Mouse (Mus musculus): ENCODE measurements around the gene Msh3. TPM values are rescaled to one million over a fixed set of nuclear protein-coding genes. Genes with fewer than 3 reads are reported as not detected.

The Msh3 gene
- polyA plus RNA-seq, 1 experiment from 2014 or later: 7.8 TPM

DNA sequence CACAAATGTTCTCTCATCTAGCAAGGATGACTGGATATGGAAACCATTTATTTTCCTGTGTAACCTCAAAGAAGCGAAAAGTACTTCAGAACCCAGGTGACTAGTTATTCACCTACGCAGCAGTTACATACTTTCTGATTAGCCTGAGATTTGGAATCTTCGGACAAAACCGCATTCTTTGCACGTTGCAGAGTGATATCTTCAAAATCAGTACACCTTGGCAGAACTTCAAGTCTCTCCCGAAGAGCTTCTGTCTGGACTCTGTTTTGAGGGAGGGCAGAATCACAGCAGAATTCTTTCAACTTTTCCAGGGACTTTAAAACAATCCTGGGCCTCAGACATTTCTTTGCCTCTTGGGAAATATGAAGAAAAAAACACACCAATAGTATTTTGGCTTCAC, 3.7 kb downstream of the Msh3 start:
- Histone ChIP-seq H3K27ac (ENCODE audit: low read depth) (no peak overlapping the region), H3K4me3 (ENCODE audit: low read depth, low read length) (no peak overlapping the region), H3K36me3 (replicated peaks; ENCODE audit: insufficient read depth, low read length) (peaks cover 26% of the 10 kb centered on the region), H3K4me2 (ENCODE audit: low read depth, low read length) (no peak overlapping the region), H3K27me3 (ENCODE audit: insufficient read depth, low read length) (no peaks in the 10 kb centered on the region), H3K4me1 (ENCODE audit: insufficient read depth) (peaks cover 22% of the 10 kb centered on the region), H3K9me3 (ENCODE audit: low read length) (no peaks in the 10 kb centered on the region), H3K9ac (replicated peaks) (no peak overlapping the region)
- 79% methylated on average over 6 of the region's 6 CpGs for WGBS (ENCODE audit: insufficient replicate concordance)
- ATAC-seq (no peak), DNase-seq (no peak)
- TF ChIP-seq EP300 (IDR thresholded peaks at IDR 0.05; ENCODE audit: low read depth) (no peak), CTCF (IDR thresholded peaks at IDR 0.05; ENCODE audit: low read depth) (no peak)

GRCm38 (mm10) chr13:92346338-92346737, 8.5 kb downstream of the Msh3 start:
- Histone ChIP-seq H3K4me2 (ENCODE audit: low read depth, low read length) (no peak overlapping the region), H3K9ac (replicated peaks) (no peak overlapping the region), H3K9me3 (ENCODE audit: low read length) (no peaks in the 10 kb centered on the region), H3K27me3 (ENCODE audit: insufficient read depth, low read length) (no peaks in the 10 kb centered on the region), H3K36me3 (replicated peaks; ENCODE audit: insufficient read depth, low read length) (peaks cover 49% of the 10 kb centered on the region), H3K4me1 (ENCODE audit: insufficient read depth) (no peaks in the 10 kb centered on the region), H3K4me3 (ENCODE audit: low read depth, low read length) (no peak overlapping the region), H3K27ac (ENCODE audit: low read depth) (no peak overlapping the region)
- no peak for TF ChIP-seq EP300 (IDR thresholded peaks at IDR 0.05; ENCODE audit: low read depth)
- no peak for TF ChIP-seq CTCF (IDR thresholded peaks at IDR 0.05; ENCODE audit: low read depth)
- WGBS (ENCODE audit: insufficient replicate concordance): 84% methylated on average over 5 of the region's 5 CpGs
- ATAC-seq (no peak), DNase-seq (no peak)

GRCm38 (mm10) chr13:92344033-92344432, 10.8 kb downstream of the Msh3 start:
- no peak overlapping the region for H3K27ac ChIP-seq (ENCODE audit: low read depth)
- peaks cover 46% of the 10 kb centered on the region for H3K36me3 ChIP-seq (replicated peaks; ENCODE audit: insufficient read depth, low read length)
- H3K4me1 ChIP-seq (ENCODE audit: insufficient read depth): no peaks in the 10 kb centered on the region
- TF ChIP-seq EP300 (IDR thresholded peaks at IDR 0.05; ENCODE audit: low read depth) (no peak), CTCF (IDR thresholded peaks at IDR 0.05; ENCODE audit: low read depth) (no peak)
- no peaks in the 10 kb centered on the region for H3K27me3 ChIP-seq (ENCODE audit: insufficient read depth, low read length)
- no peak overlapping the region for H3K4me3 ChIP-seq (ENCODE audit: low read depth, low read length)
- ATAC-seq (no peak), DNase-seq (no peak)
- no peak overlapping the region for H3K9ac ChIP-seq (replicated peaks)
- H3K9me3 ChIP-seq (ENCODE audit: low read length): no peaks in the 10 kb centered on the region
- no peak overlapping the region for H3K4me2 ChIP-seq (ENCODE audit: low read depth, low read length)
- WGBS (ENCODE audit: insufficient replicate concordance): 88% methylated on average over 8 of the region's 8 CpGs

GRCm38 (mm10) chr13:92339787-92340186, 15.0 kb downstream of the Msh3 start:
- Histone ChIP-seq H3K27me3 (ENCODE audit: insufficient read depth, low read length) (no peaks in the 10 kb centered on the region), H3K4me3 (ENCODE audit: low read depth, low read length) (no peak overlapping the region), H3K9me3 (ENCODE audit: low read length) (no peaks in the 10 kb centered on the region), H3K36me3 (replicated peaks; ENCODE audit: insufficient read depth, low read length) (peaks cover 22% of the 10 kb centered on the region), H3K27ac (ENCODE audit: low read depth) (no peak overlapping the region), H3K4me1 (ENCODE audit: insufficient read depth) (no peaks in the 10 kb centered on the region), H3K4me2 (ENCODE audit: low read depth, low read length) (no peak overlapping the region), H3K9ac (replicated peaks) (no peak overlapping the region)
- TF ChIP-seq CTCF (IDR thresholded peaks at IDR 0.05; ENCODE audit: low read depth): no peak
- no peak for TF ChIP-seq EP300 (IDR thresholded peaks at IDR 0.05; ENCODE audit: low read depth)
- 86% methylated on average over 3 of the region's 3 CpGs for WGBS (ENCODE audit: insufficient replicate concordance)
- no peak for DNase-seq
- no peak for ATAC-seq

- no peak for TF ChIP-seq CTCF (IDR thresholded peaks at IDR 0.05; ENCODE audit: low read depth)
- TF ChIP-seq EP300 (IDR thresholded peaks at IDR 0.05; ENCODE audit: low read depth): no peak
- Histone ChIP-seq H3K9ac (replicated peaks) (no peak overlapping the region), H3K9me3 (ENCODE audit: low read length) (no peaks in the 10 kb centered on the region), H3K36me3 (replicated peaks; ENCODE audit: insufficient read depth, low read length) (peaks cover 13% of the 10 kb centered on the region; the same call in 1 of the 2 replicates), H3K27ac (ENCODE audit: low read depth) (no peak overlapping the region), H3K4me1 (ENCODE audit: insufficient read depth) (no peaks in the 10 kb centered on the region), H3K4me3 (ENCODE audit: low read depth, low read length) (no peak overlapping the region), H3K27me3 (ENCODE audit: insufficient read depth, low read length) (no peaks in the 10 kb centered on the region), H3K4me2 (ENCODE audit: low read depth, low read length) (no peak overlapping the region)
- DNase-seq: no peak
- ATAC-seq: no peak
- 64% methylated on average over 6 of the region's 6 CpGs for WGBS (ENCODE audit: insufficient replicate concordance)
Observed at GRCm38 (mm10) chr13:92337773-92338462, 16.9 kb downstream of the Msh3 start.

- WGBS (ENCODE audit: insufficient replicate concordance): 83% methylated on average over 1 of the region's 1 CpGs
- ATAC-seq (no peak), DNase-seq (no peak)
- TF ChIP-seq EP300 (IDR thresholded peaks at IDR 0.05; ENCODE audit: low read depth) (no peak), CTCF (IDR thresholded peaks at IDR 0.05; ENCODE audit: low read depth) (no peak)
- H3K9me3 ChIP-seq (ENCODE audit: low read length): no peaks in the 10 kb centered on the region
- no peaks in the 10 kb centered on the region for H3K4me1 ChIP-seq (ENCODE audit: insufficient read depth)
- no peak overlapping the region for H3K27ac ChIP-seq (ENCODE audit: low read depth)
- H3K36me3 ChIP-seq (replicated peaks; ENCODE audit: insufficient read depth, low read length): peaks cover 5% of the 10 kb centered on the region; the same call in 1 of the 2 replicates
- H3K4me3 ChIP-seq (ENCODE audit: low read depth, low read length): no peak overlapping the region
- H3K9ac ChIP-seq (replicated peaks): no peak overlapping the region
- no peak overlapping the region for H3K4me2 ChIP-seq (ENCODE audit: low read depth, low read length)
- H3K27me3 ChIP-seq (ENCODE audit: insufficient read depth, low read length): no peaks in the 10 kb centered on the region
Observed at GRCm38 (mm10) chr13:92336857-92337256, 17.9 kb downstream of the Msh3 start.
